ENCODE assay signal across 8 mouse cellular contexts in genomic region chr10:75921726-75922560, GRCm38 (mm10). TPM values are rescaled to one million over a fixed set of nuclear protein-coding genes. Genes with fewer than 3 reads are reported as not detected.
DNase-seq lines count a peak whose midpoint lies in the region; ATAC-seq and TF ChIP-seq lines count a peak whose summit lies in the region.

No protein-coding gene starts in this region.

- peak overlapping the region; percentile 84 for H3K4me3 ChIP-seq in heart, embryonic 13.5 days
- peak overlapping the region; percentile 73 for H3K4me3 ChIP-seq in hindbrain, embryonic 12.5 days
- peak overlapping the region; percentile 81 to 89 for H3K4me3 ChIP-seq in liver, embryonic 14.5 days (ENCODE audit: insufficient read depth in 1 of 2, low read depth in 2 of 2, low read length in 2 of 2)
- H3K4me3 ChIP-seq in stomach, embryonic 16.5 days (replicated peaks; ENCODE audit: low read length), result peak overlapping the region; percentile 96

- H3K9ac ChIP-seq in heart, embryonic 13.5 days, result peak overlapping the region; percentile 90
- H3K9ac ChIP-seq in hindbrain, embryonic 12.5 days, result peak overlapping the region; percentile 90
- peak overlapping the region; percentile 87 for H3K9ac ChIP-seq in liver, embryonic 14.5 days (replicated peaks)
- peak overlapping the region; percentile 97 for H3K9ac ChIP-seq in stomach, embryonic 16.5 days (ENCODE audit: low read length)

- H3K27ac ChIP-seq in heart, embryonic 13.5 days (replicated peaks), result peak overlapping the region; percentile 93
- H3K27ac ChIP-seq in hindbrain, embryonic 12.5 days, result peak overlapping the region; percentile 98
- H3K27ac ChIP-seq in liver, embryonic 14.5 days, result peak overlapping the region; percentile 67
- peak overlapping the region; percentile 93 for H3K27ac ChIP-seq in stomach, embryonic 16.5 days (ENCODE audit: low read length)

- peaks cover 37% of the 10 kb centered on the region for H3K4me1 ChIP-seq in heart, embryonic 13.5 days
- H3K4me1 ChIP-seq in hindbrain, embryonic 12.5 days, result peaks cover 41% of the 10 kb centered on the region
- peaks cover 11 to 12% of the 10 kb centered on the region in 2 experiments for H3K4me1 ChIP-seq in liver, embryonic 14.5 days (replicated peaks; ENCODE audit: control insufficient read depth in 2 of 2, insufficient read depth in 2 of 2, low read length in 1 of 2)
- H3K4me1 ChIP-seq in stomach, embryonic 16.5 days (ENCODE audit: control insufficient read depth, insufficient read depth, low read length), result peaks cover 20% of the 10 kb centered on the region

- DNase-seq in heart, adult 8-10 months (ENCODE audit: low spot score), result no peak
- DNase-seq in cerebellum, postnatal 36 days, result peak; percentile 45 to 53
- DNase-seq in liver, embryonic 14.5 days (ENCODE audit: low read depth in 3 of 3, low spot score in 3 of 3), result no peak
- no peak for DNase-seq in layer of hippocampus, adult 9-11 months

- peak overlapping the region; percentile 80 for H3K4me2 ChIP-seq in heart, embryonic 13.5 days
- H3K4me2 ChIP-seq in hindbrain, embryonic 12.5 days (replicated peaks), result peak overlapping the region; percentile 78
- H3K4me2 ChIP-seq in liver, embryonic 14.5 days (ENCODE audit: low read depth), result peak overlapping the region; percentile 99
- peak overlapping the region; percentile 94 for H3K4me2 ChIP-seq in stomach, embryonic 16.5 days (ENCODE audit: low read depth, low read length)

- 3% methylated on average over 22 of the region's 22 CpGs for WGBS in heart, embryonic 13.5 days
- WGBS in hindbrain, embryonic 12.5 days, result 5% methylated on average over 22 of the region's 22 CpGs
- 5% methylated on average over 22 of the region's 22 CpGs for WGBS in liver, embryonic 14.5 days (ENCODE audit: insufficient replicate concordance)
- 4% methylated on average over 22 of the region's 22 CpGs for WGBS in stomach, embryonic 16.5 days

- no peak for TF ChIP-seq CTCF in liver, embryonic 14.5 days (IDR thresholded peaks at IDR 0.05; ENCODE audit: low read depth)

- no peak for TF ChIP-seq EP300 in liver, embryonic 14.5 days (IDR thresholded peaks at IDR 0.05; ENCODE audit: low read depth)

- H3K9me3 ChIP-seq in heart, embryonic 13.5 days, result no peaks in the 10 kb centered on the region
- no peaks in the 10 kb centered on the region for H3K9me3 ChIP-seq in hindbrain, embryonic 12.5 days (replicated peaks)
- H3K9me3 ChIP-seq in liver, embryonic 14.5 days (ENCODE audit: control insufficient read depth, low read length), result no peaks in the 10 kb centered on the region
- H3K9me3 ChIP-seq in stomach, embryonic 16.5 days (replicated peaks; ENCODE audit: control insufficient read depth, low read length), result no peaks in the 10 kb centered on the region

- H3K27me3 ChIP-seq in heart, embryonic 13.5 days (replicated peaks), result no peaks in the 10 kb centered on the region
- H3K27me3 ChIP-seq in hindbrain, embryonic 12.5 days, result no peaks in the 10 kb centered on the region
- no peaks in the 10 kb centered on the region for H3K27me3 ChIP-seq in liver, embryonic 14.5 days (ENCODE audit: control insufficient read depth, insufficient read depth, low read length)
- H3K27me3 ChIP-seq in stomach, embryonic 16.5 days (ENCODE audit: control insufficient read depth, insufficient read depth, low read length), result no peaks in the 10 kb centered on the region

- ATAC-seq in heart, embryonic 13.5 days (ENCODE audit: extremely low read depth, insufficient number of reproducible peaks, low FRiP score, low TSS enrichment), result no peak
- ATAC-seq in CD4-positive, CD25-positive, alpha-beta regulatory T cell, adult 4 months, result peak; percentile 19
- ATAC-seq in hindbrain, embryonic 12.5 days (ENCODE audit: low FRiP score), result peak; percentile 44
- ATAC-seq in liver, embryonic 14.5 days (ENCODE audit: insufficient read depth), result peak; percentile 48
- ATAC-seq in stomach, embryonic 16.5 days (ENCODE audit: insufficient read depth, low FRiP score), result 0 out of 2 replicates have a peak, but pooled peaks have one; percentile 27

- H3K36me3 ChIP-seq in heart, embryonic 13.5 days, result peaks cover 53% of the 10 kb centered on the region
- H3K36me3 ChIP-seq in hindbrain, embryonic 12.5 days, result peaks cover 19% of the 10 kb centered on the region
- peaks cover 3% of the 10 kb centered on the region; the same call in 1 of the 2 replicates for H3K36me3 ChIP-seq in liver, embryonic 14.5 days (replicated peaks; ENCODE audit: control insufficient read depth, insufficient read depth, low read depth)
- 0 out of 2 replicates have a peak, but pooled peaks cover 4% of the 10 kb centered on the region for H3K36me3 ChIP-seq in stomach, embryonic 16.5 days (ENCODE audit: control insufficient read depth, insufficient read depth, low read length)

RNA-seq across cellular contexts. Expression of gene Smarcb1, which starts 0.5 kb away (rescaled TPM):
- polyA plus RNA-seq in heart, embryonic 13.5 days (2015; fragmentation: Nextera tagmentation; extraction: Ambion mirVana), result 118 and 125 TPM in 2 replicates
- 10 to 100 TPM; 17.3 to 25.0 (median 21.4) TPM for total RNA-seq in heart, adult 8-10 months (2022)
- polyA plus RNA-seq in CD4-positive, CD25-positive, alpha-beta regulatory T cell, adult 4 months (2017; shearing (Covaris generic)), result 100 to 1,000 TPM in 1 of 2 experiments, 10 to 100 TPM in 1; 98.5 to 160 TPM
- 296 and 298 TPM in 2 replicates for polyA plus RNA-seq in hindbrain, embryonic 12.5 days (2016; fragmentation: Nextera tagmentation; extraction: Ambion mirVana)
- polyA plus RNA-seq in liver, embryonic 14.5 days (2012; rRNA removed), result 21.2 and 28.5 TPM in 2 replicates
- polyA plus RNA-seq in liver, embryonic 14.5 days (2014; fragmentation: Nextera tagmentation; extraction: Ambion mirVana), result 47.7 and 55.3 TPM in 2 replicates
- polyA plus RNA-seq in stomach, embryonic 16.5 days (2015; fragmentation: Nextera tagmentation; extraction: Ambion mirVana), result 159 and 162 TPM in 2 replicates

RNA-seq across cellular contexts. Expression of gene Chchd10, which starts 11.0 kb away (rescaled TPM):
- polyA plus RNA-seq in heart, embryonic 13.5 days (2015; fragmentation: Nextera tagmentation; extraction: Ambion mirVana), result 463 and 524 TPM in 2 replicates
- total RNA-seq in heart, adult 8-10 months (2022), result 1,000 to 10,000 TPM; 1,724 to 2,176 (median 1,900) TPM
- polyA plus RNA-seq in CD4-positive, CD25-positive, alpha-beta regulatory T cell, adult 4 months (2017; shearing (Covaris generic)), result 10 to 100 TPM; 15.3 to 18.3 TPM
- polyA plus RNA-seq in hindbrain, embryonic 12.5 days (2016; fragmentation: Nextera tagmentation; extraction: Ambion mirVana), result 15.4 and 15.5 TPM in 2 replicates
- polyA plus RNA-seq in liver, embryonic 14.5 days (2012; rRNA removed), result 55.8 and 72.9 TPM in 2 replicates
- 106 and 111 TPM in 2 replicates for polyA plus RNA-seq in liver, embryonic 14.5 days (2014; fragmentation: Nextera tagmentation; extraction: Ambion mirVana)
- 83.6 and 97.1 TPM in 2 replicates for polyA plus RNA-seq in stomach, embryonic 16.5 days (2015; fragmentation: Nextera tagmentation; extraction: Ambion mirVana)

RNA-seq across cellular contexts. Expression of gene Mmp11, which starts 14.4 kb away (rescaled TPM):
- 28.6 and 30.7 TPM in 2 replicates for polyA plus RNA-seq in heart, embryonic 13.5 days (2015; fragmentation: Nextera tagmentation; extraction: Ambion mirVana)
- total RNA-seq in heart, adult 8-10 months (2022), result 1 to 10 TPM; 4.1 to 7.8 (median 4.6) TPM
- 10 to 100 TPM in 1 of 2 experiments, 1 to 10 TPM in 1; 6.1 to 11.8 TPM for polyA plus RNA-seq in CD4-positive, CD25-positive, alpha-beta regulatory T cell, adult 4 months (2017; shearing (Covaris generic))
- polyA plus RNA-seq in hindbrain, embryonic 12.5 days (2016; fragmentation: Nextera tagmentation; extraction: Ambion mirVana), result 55.2 and 56.1 TPM in 2 replicates
- 1.3 and 1.5 TPM in 2 replicates for polyA plus RNA-seq in liver, embryonic 14.5 days (2012; rRNA removed)
- 1.1 and 1.5 TPM in 2 replicates for polyA plus RNA-seq in liver, embryonic 14.5 days (2014; fragmentation: Nextera tagmentation; extraction: Ambion mirVana)
- polyA plus RNA-seq in stomach, embryonic 16.5 days (2015; fragmentation: Nextera tagmentation; extraction: Ambion mirVana), result 33.8 and 39.1 TPM in 2 replicates

RNA-seq across cellular contexts. Expression of gene Gm867, which starts 18.5 kb away (rescaled TPM):
- polyA plus RNA-seq in heart, embryonic 13.5 days (2015; fragmentation: Nextera tagmentation; extraction: Ambion mirVana), result 0.99 and 1.8 TPM in 2 replicates
- total RNA-seq in heart, adult 8-10 months (2022), result not detected
- polyA plus RNA-seq in CD4-positive, CD25-positive, alpha-beta regulatory T cell, adult 4 months (2017; shearing (Covaris generic)), result under 1 TPM in 1 of 2 experiments, not detected in 1; 0.27 TPM
- polyA plus RNA-seq in hindbrain, embryonic 12.5 days (2016; fragmentation: Nextera tagmentation; extraction: Ambion mirVana), result 1.5 and 1.7 TPM in 2 replicates
- polyA plus RNA-seq in liver, embryonic 14.5 days (2012; rRNA removed), result 22.5 and 27.6 TPM in 2 replicates
- polyA plus RNA-seq in liver, embryonic 14.5 days (2014; fragmentation: Nextera tagmentation; extraction: Ambion mirVana), result 20.9 and 21.9 TPM in 2 replicates
- 0.75 and 1.0 TPM in 2 replicates for polyA plus RNA-seq in stomach, embryonic 16.5 days (2015; fragmentation: Nextera tagmentation; extraction: Ambion mirVana)

RNA-seq across cellular contexts. Expression of gene Vpreb3, which starts 20.9 kb away (rescaled TPM):
- 0.25 and 0.41 TPM in 2 replicates for polyA plus RNA-seq in heart, embryonic 13.5 days (2015; fragmentation: Nextera tagmentation; extraction: Ambion mirVana)
- not detected for total RNA-seq in heart, adult 8-10 months (2022)
- 1 to 10 TPM; 1.3 to 2.1 TPM for polyA plus RNA-seq in CD4-positive, CD25-positive, alpha-beta regulatory T cell, adult 4 months (2017; shearing (Covaris generic))
- 0.34 and 0.98 TPM in 2 replicates for polyA plus RNA-seq in hindbrain, embryonic 12.5 days (2016; fragmentation: Nextera tagmentation; extraction: Ambion mirVana)
- polyA plus RNA-seq in liver, embryonic 14.5 days (2012; rRNA removed), result 0.85 and 2.1 TPM in 2 replicates
- 2.5 and 2.9 TPM in 2 replicates for polyA plus RNA-seq in liver, embryonic 14.5 days (2014; fragmentation: Nextera tagmentation; extraction: Ambion mirVana)
- 1.9 and 2.1 TPM in 2 replicates for polyA plus RNA-seq in stomach, embryonic 16.5 days (2015; fragmentation: Nextera tagmentation; extraction: Ambion mirVana)

Comparison
In these comparisons a context has a peak if more than half of its experiments do, and no peak if none do; other contexts are left out.
1. DNase-seq: peak in cerebellum, postnatal 36 days (2 of 2); none in heart, adult 8-10 months (single experiment), liver, embryonic 14.5 days (0 of 3) and layer of hippocampus, adult 9-11 months (single experiment).
2. Peak in every context shown above with its lines, with median percentiles within 50 percentile points of each other: H3K27ac ChIP-seq, H3K4me2 ChIP-seq, H3K4me3 ChIP-seq and H3K9ac ChIP-seq.